Mouse (Mus musculus): Measurements from ENCODE around the gene Acoxl.
A peak's percentile ranks its signal among the peaks of the same experiment; 100 is the strongest.

The Acoxl gene

GRCm38 (mm10) chr2:128118971-128119370 lies 280.3 kb downstream of the Acoxl start:
- no peak for DNase-seq (ENCODE audit: low spot score)

DNA sequence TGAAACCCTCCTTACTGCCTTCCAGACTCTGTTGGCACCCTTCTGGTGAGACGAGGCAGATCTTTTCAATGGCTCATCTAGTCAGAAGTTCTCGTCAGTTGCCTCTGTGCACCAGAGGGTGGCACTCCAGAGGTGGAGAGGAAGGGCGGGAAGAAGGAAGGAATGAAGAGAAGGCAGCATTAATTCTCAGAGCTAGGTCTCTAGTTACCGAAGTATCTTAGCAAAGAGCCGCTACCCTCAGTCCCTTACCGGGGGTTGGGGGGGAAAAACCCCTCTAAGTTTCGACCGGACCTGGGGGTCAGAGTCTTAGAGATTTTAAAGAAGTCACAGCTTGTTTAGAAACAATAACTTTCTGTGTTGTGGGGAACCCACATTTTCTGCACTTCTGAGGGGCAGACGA lies 283.8 kb downstream of the Acoxl start:
- peak; percentile 58 for DNase-seq (ENCODE audit: low spot score)

- DNase-seq (ENCODE audit: low spot score), result peak; percentile 37
These were observed 284.5 kb downstream of the Acoxl start for GRCm38 (mm10) chr2:128122891-128123771.

- DNase-seq (ENCODE audit: low spot score), result no peak
These were observed 285.4 kb downstream of the Acoxl start for GRCm38 (mm10) chr2:128123921-128124683.

- DNase-seq (ENCODE audit: low spot score), result no peak
These were observed 286.0 kb downstream of the Acoxl start for GRCm38 (mm10) chr2:128124693-128125092.

DNA sequence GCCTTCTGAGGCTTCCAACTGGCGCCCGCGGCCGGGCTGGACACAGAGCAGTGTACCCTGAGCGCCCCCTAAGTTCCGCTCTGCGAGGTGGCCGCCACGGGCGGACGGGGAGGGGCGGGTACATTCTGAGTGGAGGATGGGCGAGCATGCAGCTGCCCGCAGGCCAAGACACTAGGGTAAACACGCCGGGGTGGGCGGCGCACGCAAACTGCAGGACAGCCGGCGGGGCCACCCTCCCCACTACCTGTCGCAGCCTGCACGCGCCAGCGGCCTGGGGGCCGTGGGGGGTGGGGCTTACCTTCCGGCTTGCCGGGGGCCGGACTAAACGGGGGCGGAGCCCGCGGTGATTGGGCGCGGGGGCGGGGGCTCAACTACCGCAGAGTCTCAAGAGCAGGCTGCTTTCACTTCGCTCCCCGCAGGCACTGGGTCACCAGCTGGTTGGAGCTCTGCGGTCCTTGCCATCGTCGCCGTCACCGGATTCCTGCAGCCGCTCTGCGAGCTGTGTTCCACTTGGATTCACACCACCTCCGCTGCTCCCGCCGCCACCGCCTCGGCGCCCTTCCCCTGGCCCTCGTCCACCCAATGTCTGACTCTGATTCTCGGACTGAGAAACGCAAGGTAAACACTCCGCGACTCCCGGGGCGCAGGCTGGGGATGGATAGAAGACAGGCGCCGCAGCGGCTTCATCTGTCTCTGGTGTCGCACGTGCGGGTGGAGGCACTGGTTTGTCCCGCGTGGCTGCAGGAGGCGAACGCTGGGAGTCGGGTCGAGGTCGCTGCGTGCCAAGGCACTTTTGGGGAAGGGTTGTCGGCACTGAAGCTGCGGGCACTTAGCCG lies 287.2 kb downstream of the Acoxl start, which contains the start of gene Bcl2l11:
Gene Bcl2l11 (plus strand): TSS at position 404 of the 836 bp plus-strand sequence.
- peak; percentile 98 for DNase-seq (ENCODE audit: low spot score)

DNA sequence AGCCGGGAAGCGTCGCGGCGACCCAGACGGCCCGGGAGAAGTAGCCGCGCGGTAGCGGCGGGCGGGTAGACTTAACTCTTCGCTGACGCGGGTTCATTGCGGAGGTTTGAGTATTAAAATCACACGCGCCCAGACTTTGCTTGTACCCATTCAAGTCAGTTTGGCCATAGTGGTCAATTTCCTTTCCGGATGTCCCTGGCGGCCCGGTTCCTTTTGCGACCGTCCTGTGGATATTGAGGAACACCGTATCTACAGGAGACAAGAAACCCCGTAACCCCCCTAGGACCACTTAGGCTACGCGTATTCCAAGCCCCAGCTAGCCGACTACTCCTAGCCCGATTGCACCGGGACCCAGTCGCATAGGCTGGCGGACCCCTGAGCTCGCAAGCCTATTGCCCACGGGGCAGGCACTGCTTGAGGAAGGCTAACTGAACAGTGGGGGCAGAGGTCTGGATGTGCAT lies 287.9 kb downstream of the Acoxl start:
- peak; percentile 35 for DNase-seq (ENCODE audit: low spot score)

DNA sequence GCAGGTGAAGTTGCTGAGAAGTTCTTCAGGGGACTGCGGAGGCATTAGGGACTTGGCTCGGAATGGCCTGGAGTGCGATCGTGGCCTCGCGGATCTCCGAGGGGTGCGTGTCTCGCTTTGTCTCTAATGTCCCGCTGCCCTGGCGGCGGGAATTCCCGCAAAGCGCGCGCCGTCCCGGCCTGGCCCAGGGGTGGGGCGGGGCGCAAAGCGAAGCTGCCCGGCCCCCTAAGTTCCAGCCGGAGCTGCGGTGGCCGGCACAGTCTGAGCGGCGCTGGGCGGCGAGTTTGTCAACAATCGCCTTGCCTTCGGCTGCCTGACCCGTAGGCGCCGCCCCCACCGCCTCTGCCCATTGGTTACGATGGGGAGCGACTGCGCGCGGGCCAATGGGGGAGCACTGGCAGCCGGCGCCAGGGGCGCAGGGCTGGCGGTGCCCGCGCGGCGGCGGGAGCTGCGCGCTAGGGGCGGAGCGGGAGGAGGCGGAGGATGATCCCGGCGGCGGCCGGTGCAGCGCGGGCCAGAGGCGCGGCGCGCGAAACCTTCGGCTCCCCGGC lies 288.5 kb downstream of the Acoxl start:
- peak; percentile 97 for DNase-seq (ENCODE audit: low spot score)

DNA sequence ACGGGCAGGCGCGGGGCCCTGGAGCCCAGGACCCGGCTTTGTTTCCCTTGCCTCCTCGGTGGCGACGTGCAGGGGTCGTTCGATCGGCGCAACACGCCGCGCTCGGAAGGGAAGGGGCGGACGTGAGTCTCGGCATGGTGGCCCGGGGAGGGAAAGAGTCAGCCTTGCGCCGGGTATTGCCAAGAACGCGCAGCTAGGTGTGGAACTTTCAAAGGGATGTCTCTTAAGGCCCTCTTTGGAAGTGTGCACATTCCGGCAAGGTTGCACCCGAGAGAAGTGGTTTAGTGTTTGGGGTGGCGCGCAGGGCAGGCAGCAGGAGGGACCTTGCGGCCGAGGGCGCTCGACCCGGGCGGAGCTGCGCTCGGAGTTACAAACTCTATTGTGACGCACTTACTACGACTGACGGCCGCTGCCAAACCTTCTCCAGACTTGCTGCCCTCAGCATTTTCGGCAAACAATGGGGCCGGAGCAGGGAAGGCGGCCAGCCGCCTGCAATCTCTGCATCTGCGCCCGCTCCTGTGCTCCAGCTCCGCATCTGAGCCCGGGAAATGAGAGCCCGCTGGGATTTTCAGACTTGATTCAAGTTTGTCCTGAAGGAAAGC lies 289.1 kb downstream of the Acoxl start:
- DNase-seq (ENCODE audit: low spot score), result peak; percentile 77

GRCm38 (mm10) chr2:128128532-128128931 lies 289.9 kb downstream of the Acoxl start:
- DNase-seq (ENCODE audit: low spot score), result no peak

GRCm38 (mm10) chr2:128131503-128131902 lies 292.8 kb downstream of the Acoxl start:
- no peak for DNase-seq (ENCODE audit: low spot score)

DNA sequence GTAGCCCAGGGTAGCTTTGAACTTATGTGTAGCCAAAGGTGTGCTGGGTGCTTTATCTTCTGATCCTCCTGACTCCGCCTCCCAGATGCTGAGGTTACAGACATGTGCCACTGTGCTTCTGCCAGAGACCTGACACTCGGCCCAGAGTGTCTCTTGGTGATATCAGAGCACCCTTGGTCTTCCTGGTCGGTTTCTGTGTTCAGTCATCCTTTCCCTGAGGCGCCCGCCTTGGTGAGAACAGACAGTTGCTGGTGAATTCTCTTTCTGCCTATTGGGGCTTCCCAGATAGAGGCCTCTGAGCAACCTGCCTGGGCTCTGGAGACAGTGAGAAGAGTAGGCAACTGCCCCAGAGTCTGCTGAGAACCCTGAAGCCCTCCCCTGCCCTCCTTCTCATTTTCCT lies 294.0 kb downstream of the Acoxl start:
- no peak for DNase-seq (ENCODE audit: low spot score)

DNA sequence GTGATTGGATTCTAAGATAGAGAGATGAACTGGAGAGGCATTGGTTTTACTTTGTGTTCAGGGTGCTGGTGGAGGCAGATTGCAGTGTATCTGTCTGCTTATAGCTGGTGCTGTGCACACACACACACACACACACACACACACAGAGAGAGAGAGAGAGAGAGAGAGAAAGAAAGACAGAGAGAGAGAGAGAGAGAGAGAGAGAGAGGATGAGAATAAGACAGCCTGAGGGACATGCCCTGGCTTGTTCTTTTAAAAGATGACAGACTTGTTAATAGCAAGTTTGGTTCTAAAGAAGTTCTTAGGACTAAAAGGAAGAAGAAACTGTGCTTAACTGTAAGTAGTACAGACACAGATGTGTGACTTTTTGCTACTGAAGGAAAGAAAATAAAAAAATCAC lies 295.2 kb downstream of the Acoxl start:
- no peak for DNase-seq (ENCODE audit: low spot score)

DNA sequence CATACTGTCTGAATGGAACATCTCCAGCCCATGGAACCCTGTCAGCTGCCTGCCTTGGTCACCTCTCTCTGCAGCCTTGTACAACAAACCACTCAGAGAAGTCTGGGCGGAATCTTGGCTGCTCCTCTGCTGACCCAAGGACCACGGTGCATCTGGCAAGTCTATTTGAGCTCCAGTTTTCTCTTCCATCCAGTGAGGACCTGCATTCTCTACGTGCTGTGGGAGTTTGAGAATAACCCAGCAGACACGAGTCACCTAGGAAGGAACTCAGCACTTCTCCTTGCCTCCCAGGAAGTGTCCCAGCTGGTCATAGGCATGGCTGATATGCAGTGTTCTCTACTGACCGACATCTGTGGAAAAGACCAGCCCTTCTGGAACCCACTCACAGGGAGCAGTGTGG lies 295.8 kb downstream of the Acoxl start:
- DNase-seq (ENCODE audit: low spot score), result no peak

DNA sequence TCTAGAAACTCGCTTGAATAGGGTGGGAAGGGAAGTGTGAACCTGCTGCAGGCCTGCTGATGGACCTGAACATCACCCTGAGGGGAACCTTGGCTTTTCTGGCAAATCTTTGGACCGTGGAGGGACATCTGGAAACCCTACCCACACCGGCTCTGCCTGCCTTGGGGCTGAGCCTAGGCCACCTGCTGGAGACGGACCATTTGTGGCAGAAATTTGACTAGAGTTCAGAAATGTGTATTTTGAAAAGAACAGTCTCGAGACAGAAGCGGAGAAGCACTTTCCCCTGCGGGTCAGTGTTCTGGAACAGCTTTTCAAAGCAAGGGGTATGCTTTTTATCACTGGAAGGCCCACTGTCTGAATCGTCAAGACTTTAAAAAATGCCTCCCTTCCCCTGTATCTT lies 296.3 kb downstream of the Acoxl start:
- DNase-seq (ENCODE audit: low spot score), result no peak

DNA sequence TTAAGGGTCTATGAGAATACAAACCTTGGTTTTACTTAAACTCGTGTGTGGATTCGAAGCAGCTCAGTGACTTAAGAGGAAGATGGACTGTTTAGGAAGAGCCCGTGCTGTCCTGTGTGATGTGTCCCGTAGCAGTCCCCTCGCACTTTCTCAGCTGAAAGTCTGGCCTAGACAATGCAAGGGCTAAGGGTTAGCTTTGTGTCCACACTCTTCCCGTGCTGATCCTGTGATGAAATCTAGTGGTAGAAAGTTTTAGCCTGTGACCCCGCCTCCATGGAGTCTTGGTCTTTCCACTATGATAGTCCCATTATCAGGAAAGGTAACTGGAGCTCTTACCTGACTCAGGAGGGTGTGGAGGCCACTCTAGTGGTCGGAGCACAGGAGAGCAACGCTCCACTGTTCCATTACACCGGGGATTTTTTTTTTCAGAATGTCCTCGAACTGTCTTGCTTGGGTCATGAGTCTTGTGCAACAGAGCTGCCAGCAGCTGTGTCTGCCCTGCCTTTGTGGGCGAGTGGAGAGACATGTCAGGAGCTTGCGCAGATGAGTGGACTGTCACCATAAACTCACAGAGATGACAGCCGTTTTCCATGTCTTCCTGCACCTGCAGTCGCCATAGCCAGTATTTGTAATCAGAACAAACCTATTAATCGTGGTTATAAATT lies 298.2 kb downstream of the Acoxl start:
- no peak for DNase-seq (ENCODE audit: low spot score)

DNA sequence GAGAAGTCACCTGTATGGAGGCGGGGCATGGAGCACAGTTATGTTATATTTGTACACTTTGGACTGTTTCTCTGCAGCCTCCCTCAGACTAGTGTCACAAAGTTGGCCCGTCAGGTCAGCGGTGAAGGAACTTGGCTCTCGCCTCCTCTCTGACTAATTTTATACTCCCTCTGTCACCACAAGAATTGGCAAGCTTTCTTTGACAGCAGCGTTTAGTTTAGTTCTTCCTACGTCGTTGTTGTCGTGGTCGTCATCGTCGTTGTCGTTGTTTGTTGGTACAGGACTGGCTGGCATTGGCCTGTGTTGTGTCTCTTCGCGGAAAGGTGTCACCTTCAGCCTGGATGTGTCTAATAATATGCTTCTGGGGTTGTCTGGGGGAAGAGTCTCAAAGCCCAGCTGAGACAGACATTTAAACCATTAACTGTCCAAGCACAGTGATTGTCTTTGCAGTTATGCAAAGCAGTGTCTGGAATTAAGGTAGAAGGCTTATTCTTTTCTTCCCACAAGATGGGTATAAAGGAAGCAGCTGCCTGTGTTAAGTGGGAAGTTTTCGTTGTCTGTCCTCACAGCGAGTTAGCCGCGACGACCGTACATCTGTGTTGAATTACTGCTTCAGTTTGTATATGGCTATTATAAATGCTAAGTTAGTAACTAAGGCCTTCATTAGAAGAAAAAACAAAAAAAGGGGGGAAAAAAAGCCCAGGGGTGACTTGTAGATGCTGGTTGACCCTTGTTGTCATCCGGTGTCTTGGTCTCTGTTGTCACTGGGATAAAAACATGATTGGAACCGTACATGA lies 299.0 kb downstream of the Acoxl start:
- no peak for DNase-seq (ENCODE audit: low spot score)

DNA sequence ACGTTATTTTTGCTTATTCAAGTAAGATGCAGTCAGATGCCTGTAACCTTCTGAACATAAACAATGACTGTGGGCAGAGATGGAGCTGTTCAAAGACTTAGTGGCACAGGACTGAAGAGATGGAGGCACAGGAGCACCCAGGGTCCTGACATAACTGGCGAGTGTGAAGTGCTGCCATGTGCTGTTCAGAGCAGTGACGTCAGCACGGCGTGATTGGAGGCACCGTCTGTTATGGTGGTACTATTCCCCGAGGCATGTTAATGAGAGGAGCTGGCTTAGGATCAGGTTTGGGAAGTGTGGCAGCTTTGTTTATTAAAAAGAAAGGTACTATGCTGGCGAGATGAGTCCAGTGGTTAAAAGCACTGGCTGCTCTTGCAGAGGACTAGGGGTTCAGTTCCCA lies 300.2 kb downstream of the Acoxl start:
- no peak for DNase-seq (ENCODE audit: low spot score)

DNA sequence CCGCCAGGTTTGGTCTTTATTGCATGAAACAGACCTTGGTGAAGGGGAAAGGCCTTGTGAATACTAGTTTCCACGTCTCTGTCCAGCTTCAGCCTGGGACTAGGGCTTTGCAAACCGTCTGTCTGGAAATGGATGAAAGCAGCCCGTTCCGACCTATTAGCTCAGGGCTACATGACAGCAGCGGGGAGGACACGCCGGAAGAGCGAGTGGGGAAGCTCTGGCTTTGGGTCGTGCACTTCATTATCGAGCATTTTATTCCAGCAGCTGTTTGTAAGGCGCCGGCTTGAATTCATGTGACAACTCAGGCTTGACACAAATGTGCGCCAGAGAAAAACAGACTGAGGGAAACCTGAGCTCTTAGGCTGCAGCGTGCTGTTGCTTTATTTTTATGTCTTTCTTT lies 301.1 kb downstream of the Acoxl start:
- no peak for DNase-seq (ENCODE audit: low spot score)

- no peak for DNase-seq (ENCODE audit: low spot score)
These were observed 301.5 kb downstream of the Acoxl start for GRCm38 (mm10) chr2:128140183-128140582.

All from ovary, postnatal 36 days (tissue).